Mouse (Mus musculus): ENCODE results near the gene Pitpnb. TPM values are rescaled to one million over a fixed set of nuclear protein-coding genes. Genes with fewer than 3 reads are reported as not detected.

The Pitpnb gene
- polyA plus RNA-seq, 1 experiment from 2014 or later: 75.5 TPM

DNA sequence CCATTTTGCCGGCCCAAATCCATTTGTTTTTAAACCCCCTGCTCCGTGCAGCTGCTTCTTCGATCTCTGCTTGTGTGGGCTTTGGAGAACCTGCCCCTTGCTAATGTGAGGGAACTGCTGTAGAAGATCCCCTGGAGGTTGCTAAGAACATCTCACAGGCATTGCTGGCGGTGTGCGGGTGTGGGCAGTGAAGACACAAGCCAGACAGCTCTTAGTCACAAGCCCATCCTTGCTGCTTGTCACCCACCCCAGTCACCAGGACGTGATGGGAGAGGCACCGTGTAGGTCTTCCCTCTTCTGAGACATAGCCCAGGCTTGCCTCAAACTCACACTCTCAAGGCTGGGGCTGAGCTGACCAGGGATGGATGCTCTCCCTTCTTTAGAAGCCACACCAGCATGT is 106.6 kb downstream of the Pitpnb start:
- Histone ChIP-seq H3K27me3 (ENCODE audit: insufficient read depth, low read length) (no peaks in the 10 kb centered on the region), H3K4me2 (ENCODE audit: low read length) (no peak overlapping the region), H3K4me1 (replicated peaks; ENCODE audit: insufficient read depth, low read length) (no peaks in the 10 kb centered on the region; the same call in 1 of the 2 replicates), H3K4me3 (replicated peaks; ENCODE audit: low read depth, low read length) (no peak overlapping the region), H3K36me3 (ENCODE audit: insufficient read depth, low read length) (no peaks in the 10 kb centered on the region), H3K9ac (ENCODE audit: low read depth, low read length) (no peak overlapping the region), H3K27ac (no peak overlapping the region), H3K9me3 (replicated peaks; ENCODE audit: low read length) (no peaks in the 10 kb centered on the region)
- DNase-seq (ENCODE audit: low spot score): no peak
- no peak for TF ChIP-seq CTCF (IDR thresholded peaks at IDR 0.05; ENCODE audit: low read depth)
- 84% methylated on average over 7 of the region's 7 CpGs for WGBS
- ATAC-seq (replicated peaks; ENCODE audit: low FRiP score, low read depth): no peak

Other genes with a start within 250 kb of the Pitpnb start
- gene Mn1, start 86.6 kb downstream of the Pitpnb start, polyA plus RNA-seq (2015; fragmentation: Nextera tagmentation; extraction: Ambion mirVana): 4.3 and 4.7 TPM in 2 replicates

All from kidney, postnatal 0 days (tissue).